Mouse (Mus musculus): ENCODE results near the gene Gabbr2. TPM values are rescaled to one million over a fixed set of nuclear protein-coding genes. Genes with fewer than 3 reads are reported as not detected.

Gabbr2 gene
- total and polyA plus RNA-seq, 3 experiments = 0.07 to 0.24 (median 0.17) TPM

DNA sequence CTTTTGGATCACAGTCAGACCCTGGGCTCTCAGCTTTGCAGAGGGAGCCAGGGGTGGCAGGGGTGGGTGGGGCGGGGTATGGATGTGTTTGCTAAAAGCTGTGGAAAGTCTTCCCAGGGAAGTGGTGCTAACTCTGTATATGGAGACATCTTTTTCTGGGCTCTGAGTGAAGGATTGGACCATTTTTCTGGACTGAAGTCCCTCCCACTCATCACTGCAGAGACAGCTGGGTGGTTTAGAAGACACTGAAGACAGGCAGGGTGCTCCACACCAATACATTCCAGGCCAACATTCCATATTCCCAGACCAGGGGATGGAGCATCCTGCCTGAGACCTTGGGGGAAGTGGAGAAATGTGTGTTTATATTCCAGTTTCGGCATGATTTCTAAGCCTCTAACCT lies 125.6 kb downstream of the Gabbr2 start:
- DNase-seq = no peak

DNA sequence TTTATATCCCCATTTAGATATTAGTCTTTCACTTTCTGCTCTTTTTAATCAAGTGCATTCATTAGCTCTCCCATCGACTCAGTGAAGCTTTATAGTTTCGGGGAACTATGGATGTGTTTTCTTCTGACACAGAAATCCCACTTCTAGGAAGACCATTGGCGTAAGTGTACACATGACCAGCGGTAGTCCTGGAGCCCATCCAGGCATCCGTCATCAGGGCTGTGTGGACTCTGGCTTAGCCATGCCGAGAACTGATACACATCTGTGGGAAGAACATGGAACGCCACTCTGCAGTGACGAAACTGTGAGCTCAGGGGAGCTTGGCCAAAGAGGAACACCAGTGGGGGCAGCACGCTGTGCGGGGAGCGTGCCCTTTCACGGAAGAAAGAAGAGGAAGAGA lies 128.0 kb downstream of the Gabbr2 start:
- no peak for DNase-seq

DNA sequence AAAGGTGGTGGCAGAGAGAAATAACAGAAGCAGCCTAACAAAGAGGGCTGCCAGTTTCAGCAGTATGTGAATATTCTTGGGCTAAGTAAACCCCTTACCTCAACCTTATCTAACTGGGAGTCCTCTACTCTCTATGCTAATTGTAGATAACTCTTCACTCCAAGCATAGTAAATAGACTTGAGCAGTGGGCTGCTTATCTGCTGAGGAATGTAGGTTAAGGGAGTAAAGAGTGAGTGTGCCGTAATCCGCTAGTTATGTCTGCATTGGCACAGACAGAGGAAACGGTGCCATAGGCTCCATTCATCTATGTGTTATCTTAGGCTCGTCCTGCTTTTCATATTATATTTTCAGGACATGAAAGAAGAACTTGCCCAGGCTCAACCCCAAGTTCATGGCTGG lies 129.0 kb downstream of the Gabbr2 start:
- DNase-seq = no peak

DNA sequence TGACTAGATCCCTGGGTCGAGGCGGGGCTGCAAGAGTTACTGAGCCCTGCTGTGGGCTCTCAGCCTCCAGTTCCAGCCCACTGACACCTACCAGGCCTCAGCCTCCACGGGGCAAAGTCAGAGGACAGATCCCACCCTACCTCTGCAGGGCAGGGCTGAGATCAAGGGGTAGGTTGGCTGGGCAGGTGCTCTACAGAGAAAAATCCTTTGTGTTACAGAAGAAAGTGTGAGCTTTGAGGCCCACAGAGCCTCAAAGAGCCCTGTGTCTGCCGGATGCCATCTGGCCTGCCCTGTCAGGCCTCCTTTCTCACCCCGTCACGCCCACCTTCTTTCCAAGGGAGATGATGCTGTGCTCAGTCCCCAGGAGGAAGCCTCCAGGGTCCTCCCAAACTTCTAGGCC lies 131.1 kb downstream of the Gabbr2 start:
- DNase-seq = no peak

DNA sequence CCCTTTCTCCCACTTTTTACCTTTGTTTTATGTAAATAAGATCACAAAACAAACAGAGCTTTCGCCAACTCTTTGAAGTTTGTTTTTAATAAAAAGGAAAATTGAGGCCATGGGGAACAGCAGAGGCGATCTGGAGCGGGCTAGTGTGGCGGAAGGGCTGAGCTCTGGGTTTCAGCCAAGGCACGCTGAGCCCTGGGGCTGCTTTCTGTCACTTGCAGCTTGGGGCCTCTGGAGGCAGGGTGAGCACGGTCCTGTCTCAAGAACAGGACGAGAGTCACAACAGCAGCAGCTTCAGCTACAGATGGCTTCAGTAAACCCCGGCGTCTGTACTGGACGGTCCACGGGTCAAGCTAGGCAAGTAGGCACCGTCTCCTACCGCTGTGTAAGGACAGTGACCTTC lies 132.8 kb downstream of the Gabbr2 start:
- peak; percentile 18 for DNase-seq

DNA sequence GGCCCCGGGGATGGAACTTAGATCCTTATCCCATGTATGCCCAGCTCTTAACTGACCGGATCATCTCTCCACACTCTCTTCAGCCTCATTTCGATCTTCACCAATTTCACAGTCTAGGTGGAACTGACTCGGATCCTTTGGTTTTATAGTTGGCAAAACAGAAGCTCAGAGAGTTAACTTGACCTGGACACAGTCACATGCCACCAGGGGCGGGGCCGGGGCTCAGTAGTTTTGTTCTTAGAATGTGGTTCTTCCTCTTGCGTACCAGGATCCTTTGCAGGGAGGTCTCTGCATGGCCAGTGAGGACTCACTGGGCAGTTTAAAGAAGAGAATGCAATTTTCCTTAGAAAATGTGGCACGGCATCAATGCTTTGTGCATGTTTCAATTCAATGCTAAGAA lies 135.5 kb downstream of the Gabbr2 start:
- no peak for DNase-seq

DNA sequence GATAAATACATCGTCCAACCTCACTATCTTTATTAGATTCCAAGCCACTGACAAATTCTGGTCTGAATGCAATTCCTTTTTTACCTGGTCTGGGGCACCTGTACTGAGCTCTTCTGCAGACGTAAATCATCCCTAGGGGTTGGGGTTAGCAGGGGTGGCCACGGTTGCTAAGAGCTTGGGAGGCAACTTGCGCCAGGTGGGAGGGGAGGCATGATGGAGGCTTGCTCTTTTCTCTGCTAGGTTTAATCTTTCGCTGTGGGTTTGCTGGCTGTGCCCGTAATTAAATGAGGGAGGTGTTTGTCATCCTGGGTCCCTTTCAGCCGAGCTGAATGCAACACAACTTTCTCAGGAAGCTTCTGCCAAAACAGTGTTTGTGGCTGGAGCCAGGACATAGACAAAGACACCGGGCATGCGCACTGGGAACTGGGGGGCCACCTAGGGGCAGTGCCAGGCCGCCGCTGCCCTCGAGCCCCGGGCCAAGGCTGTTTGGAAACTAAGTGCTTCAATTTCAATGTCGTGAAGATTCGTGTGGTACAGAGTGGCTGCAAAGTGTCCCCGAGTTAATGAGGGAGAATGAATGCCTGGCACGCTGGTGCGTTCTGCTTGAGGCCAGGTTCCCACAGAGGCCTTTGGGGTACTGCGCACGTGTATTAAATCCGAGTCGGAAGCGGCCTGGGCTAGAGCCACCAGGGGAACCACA lies 136.8 kb downstream of the Gabbr2 start:
- no peak for DNase-seq

DNA sequence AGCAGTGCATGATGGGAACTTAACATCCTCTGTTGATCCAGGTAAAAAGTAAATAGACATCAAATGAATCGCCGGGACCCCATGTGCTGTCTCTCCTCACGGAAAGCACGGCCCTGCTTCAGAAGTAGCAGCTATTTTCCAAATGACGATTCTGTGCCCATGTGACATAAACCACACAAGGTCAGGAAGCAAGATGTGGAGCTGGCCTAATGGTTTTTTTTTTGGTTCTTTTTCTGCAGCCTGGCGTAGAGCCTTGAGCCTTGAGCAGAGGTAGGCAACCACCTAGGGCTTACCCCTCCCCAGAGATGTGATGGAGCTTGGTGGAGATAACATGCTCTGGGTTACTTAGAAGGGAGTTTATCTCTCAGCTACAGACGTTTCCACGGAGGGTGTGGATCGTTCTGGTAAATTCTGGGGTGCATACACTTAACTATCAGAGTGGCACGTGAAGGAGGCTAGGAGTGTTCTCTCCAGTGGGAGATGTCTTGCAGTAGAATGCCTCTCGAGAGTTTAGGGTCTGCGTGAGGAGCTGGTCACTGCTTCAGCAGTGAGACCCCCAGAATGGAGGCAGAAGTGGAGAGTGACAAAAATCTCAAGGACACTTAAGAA lies 137.7 kb downstream of the Gabbr2 start:
- DNase-seq = no peak

DNA sequence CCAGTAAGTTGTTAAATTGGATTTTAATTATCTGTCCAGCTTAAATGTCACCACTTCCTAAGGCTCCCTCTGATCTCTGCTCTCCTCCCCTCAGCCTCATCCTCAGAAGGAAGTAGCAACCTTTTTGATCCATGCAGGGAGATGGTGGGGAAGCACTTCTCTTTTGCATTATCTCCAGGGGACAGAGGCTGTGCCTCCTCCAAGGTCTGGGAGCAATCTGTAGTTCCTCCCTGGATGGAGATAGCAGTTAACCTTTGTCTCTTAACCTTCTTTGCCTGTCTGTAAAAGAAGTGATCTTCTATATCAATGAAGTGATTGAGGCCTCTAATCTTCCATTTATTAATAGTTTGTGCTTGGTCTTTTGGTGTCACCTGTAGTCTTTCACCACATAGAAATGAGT lies 143.9 kb downstream of the Gabbr2 start:
- no peak for DNase-seq

DNA sequence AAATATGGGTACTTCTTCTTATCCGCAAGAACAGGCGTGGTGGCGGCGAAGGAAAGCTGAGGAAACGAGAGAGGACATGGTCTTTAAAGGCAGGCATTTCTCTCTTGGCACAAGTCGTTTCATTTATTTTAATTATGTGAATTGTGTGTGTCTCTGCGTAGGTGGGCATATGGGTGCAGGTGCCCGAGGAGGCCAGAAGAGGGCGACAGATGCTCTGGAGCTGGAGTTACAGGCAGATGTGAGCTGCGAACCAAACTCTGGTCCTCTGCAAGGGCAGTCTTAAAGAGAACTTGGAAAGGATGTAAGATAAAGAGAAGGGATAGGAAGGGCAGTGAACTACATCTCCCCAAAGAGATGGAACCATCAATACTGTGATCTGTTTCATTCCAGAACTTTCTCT lies 145.3 kb downstream of the Gabbr2 start:
- no peak for DNase-seq

DNA sequence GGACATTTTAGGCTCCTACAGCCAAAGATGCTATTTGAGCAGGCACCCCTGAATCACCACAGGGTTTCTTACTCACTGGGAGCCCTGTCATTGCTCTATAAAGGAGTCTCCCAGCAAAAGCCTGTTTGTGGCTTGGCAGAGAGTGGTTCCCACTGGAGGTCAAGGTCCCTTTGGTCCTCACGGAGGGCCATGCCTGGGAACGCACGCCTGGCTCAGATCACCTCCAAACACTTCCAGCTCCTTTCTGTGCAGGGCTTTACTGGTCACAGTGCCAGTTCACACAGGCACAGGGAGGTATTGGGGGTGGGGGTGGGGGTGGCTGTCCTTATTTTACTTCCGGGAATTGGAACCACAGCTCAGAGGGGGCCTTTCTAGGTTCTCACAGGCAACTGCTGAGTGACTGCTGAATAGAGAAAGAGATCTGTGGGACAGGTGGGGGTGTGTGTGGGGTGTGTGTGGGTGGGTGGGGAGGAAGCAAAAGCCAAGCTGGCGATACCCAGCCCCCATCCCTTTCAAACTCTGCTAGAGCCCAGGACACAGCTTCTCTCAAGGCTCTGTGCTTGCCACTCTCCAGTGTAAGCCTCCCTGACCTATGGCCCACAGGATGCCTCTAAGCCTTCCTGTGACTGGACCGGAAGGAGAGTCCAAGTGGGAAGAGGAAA lies 146.6 kb downstream of the Gabbr2 start:
- peak; percentile 61 for DNase-seq

DNA sequence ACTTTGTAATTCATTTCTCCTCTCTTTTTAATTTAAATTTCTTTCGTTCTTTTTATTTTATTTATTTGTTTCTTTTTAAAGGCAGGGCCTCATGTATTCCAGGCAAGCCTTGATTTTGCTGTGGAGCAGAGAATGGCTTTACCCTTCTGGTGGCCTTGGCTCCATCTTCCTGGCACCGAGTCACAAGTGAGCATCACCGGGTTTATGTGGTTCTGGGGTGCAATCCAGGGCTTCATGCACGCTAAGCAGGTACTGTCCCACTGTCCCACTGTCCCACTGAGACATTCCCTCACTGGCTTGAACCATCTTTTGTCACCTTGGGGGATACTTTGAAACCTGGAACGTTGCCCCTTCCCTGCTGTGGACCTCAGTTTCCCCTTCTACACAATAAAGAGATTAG lies 147.1 kb downstream of the Gabbr2 start:
- no peak for DNase-seq

DNA sequence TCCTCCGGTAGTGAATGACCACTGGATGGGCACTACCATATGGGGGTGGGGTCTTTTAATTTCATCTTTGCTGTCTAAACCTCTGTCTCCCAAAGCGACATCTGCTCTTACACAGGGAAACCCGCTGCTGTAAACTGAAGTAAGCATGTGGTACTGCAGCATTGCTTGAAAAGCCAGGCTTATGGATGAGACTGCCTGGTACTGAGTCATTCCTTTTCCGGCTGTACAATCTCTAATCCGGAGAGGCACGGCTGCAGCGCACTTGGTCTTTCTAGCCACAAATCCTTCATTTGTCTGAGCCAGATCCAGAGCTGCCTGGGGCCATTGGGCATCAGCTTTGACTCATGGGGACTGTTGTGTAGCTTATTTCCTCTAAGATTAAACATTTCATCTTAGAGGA lies 149.1 kb downstream of the Gabbr2 start:
- no peak for DNase-seq

DNA sequence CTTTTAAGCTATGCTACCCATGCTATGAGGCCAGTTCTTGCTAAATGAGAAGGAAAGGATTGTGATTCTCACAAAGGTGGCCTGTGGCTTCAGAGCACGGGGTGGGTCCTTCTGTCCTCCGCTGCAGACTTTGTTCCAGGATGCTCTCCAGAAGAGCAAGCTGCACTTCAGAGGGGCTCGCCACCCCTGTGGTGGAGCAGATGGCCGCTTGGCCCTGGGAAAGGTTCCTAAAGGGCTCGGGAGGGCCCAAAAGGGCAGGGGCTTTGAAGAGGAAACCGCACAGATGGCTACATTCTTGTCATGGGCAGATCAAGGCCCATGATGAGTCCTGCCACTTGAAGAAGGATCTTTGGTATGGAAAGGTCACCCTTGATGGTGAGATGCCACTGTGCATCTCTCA lies 151.5 kb downstream of the Gabbr2 start:
- DNase-seq = no peak

DNA sequence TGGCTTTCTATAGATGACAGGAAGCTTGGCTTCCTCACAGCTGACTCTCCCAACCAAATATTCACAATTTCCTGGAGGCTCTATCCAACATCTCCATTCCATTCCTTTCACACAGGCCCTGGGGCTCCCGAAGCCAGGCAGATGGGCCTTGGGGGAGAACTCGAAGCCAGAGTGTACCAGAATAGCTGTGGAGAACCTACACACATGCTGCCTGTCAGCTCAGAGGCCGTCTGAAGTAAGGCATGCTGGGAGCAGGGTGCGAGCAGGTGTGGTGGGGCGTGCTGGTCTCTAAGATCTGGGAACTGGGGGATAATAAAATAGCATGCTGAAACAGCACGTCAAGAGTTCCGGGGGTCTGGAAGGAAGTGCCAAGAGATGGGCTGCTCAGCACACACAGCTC lies 154.3 kb downstream of the Gabbr2 start:
- no peak for DNase-seq

DNA sequence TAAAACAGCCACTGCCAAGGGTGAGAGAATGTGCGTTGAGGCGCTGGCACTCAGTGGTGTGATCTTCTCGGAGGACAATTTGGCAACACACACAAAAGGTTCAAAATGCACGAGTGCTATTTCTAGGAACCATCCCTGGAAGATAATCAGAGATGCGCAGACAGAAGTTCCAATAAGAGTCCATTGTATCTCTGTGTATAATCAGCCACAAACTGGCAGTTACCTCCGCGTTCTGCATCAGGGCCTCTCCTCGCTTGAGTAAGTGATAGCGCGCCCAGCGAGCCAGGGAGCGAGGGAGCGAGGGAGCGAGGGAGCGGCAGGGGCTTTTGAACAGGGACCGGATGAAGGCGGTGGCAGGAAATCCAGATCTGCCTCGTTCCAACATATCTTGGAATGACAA lies 155.6 kb downstream of the Gabbr2 start:
- no peak for DNase-seq

DNA sequence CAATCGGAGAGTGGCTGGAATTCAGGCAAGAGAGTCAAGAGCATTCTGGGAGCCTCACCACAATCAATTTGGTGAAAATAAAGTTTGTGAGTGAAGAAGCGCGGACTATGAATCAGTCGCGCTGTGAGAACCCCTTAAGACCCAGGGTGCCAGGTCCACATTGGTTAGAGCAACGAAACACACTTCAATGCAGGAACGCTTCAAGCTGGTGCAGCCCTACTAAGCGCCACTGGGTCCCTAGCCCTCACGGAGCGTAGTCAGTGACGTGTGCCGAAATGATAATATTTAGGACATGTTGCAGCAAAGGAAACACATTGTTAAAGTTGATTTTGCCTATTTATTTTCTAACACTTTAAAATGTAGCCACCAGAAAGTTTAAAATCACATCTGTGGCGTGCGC lies 156.6 kb downstream of the Gabbr2 start:
- no peak for DNase-seq

DNA sequence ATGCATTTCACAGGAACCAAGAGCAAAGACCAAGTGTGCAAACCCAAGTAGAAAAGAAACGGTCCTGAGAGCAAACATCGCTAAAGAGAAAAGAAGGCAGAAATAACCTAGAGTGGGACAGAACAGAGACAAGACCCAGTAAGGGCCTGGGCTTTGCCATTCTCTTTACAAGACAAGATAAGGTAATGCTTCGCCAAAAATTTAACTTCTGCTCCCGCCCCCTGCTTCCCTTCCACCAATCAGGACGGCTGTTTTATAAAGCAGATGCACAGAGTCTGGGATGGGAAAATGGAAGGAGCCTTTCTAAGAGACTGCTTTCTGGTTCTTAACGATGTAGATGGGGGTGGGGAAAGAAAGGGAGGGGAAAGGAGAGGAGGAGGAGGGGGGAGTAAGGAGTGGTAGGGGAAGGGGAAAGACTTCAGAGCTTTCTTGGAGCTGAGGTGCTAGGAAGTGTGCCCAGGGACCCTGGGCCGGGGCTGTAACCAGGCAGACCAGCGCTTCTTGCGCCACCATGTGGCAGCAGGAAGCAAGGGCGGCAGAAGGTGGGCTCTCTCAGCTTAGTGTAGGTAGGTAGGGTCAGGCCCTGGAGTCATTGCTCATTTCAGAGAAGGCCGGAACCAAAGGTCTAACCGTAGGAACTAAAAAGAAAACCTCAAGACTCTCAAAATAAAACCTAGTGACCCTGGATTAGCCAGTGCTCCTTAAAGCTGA lies 158.7 kb downstream of the Gabbr2 start:
- DNase-seq = no peak

DNA sequence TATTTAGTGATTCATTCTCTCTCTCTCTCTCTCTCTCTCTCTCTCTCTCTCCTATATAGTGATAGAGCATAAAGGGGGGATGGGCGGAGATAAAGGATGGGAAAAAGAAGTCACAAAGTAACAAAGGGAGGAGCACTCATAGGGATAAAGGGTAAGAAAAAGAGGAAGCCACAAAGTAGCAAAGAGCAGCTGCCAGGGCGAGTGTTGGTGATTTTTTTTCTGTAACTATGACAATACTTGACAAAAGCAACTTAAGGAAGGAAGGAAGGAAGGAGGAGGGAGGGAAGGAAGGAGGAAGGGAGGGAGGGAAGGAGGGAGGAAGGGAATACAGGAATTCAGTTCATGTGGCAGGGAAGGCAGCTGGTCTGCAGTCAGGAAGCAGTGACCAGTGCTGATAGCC lies 162.0 kb downstream of the Gabbr2 start:
- DNase-seq = no peak

DNA sequence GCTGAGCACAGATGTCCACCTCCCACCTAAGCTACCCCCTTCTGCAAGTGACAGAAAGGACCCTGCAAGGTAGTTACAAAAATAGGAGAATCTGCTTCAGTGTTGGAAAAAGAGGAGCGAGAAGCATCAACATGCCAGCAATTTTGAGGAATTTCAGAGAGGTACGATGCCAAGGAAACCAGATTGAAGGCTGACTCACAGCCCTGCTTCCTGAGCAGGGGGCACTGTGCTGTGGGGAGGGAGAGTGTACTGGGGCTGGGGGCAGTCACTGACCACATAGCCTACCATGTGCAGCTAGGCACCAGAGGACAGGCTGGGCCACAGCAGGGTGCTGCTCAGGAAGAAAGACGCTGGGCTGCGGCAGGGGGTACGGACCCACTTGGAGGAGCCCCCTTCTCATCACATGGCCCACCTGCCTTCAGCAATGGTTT lies 163.5 kb downstream of the Gabbr2 start:
- DNase-seq = no peak

DNA sequence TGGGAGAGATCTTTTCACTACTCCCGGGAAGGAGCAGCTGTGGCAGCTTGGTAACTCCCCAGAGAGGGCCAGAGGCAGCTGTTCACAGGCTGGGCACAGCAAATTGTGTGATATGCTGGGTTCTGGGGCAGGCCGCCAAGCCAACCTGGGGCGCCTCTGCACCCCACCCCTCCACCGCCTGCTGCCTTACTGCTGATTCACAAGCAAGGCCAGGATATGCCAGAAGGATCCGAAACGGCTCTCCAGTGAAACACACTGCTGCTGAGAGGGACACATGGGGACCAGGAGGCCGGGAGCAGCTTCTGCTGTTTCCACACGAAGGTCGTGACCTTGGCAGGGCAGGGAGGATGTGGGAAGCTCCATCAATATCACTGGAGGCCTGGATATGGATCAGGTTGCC lies 164.2 kb downstream of the Gabbr2 start:
- no peak for DNase-seq

DNA sequence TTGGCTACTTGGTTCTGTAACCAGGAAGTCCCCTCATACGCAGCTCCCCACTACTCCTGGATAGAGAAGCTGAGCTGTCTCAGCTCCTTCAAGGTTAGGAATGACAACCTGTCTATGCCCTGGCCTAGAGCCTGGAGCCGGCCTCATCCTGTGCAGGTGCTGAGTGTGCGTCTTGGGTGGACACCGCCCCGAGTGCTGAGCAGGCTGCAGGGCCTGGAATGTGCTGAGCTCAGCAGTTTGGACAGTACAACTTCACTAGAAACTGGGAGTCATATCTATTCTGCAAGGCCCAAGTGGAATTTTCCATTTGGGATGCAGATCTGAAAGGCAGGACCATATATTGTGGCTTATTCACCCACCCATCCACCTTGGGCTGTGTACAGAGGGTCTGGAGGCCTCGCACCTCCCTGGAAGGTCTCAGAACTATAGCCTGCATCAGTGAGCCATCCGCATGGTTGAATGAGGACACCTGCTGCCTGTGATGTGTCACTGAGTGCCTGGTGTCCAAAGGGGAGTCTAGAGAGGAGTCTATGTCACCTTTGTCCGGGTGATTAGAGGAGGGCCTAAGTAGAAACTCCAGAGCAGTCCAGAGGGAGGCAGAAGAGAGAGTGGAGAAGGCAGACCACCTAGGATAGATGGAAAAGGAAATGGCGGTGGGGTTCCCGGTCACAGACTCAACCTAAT lies 165.7 kb downstream of the Gabbr2 start:
- no peak for DNase-seq
